Mouse (Mus musculus) MEL (cell line): ENCODE measurements at regions not wholly inside any gene's neighbourhood (a gene's known extent, or its start where the extent isn't known, plus 50 kb on each side); places are given as distances from the start of the nearest gene placed in this dataset.

Source experiments
- DNase-seq: peaks from one replicate; pipeline ENCODE4 v3.0.0; 2011; ENCODE audit warnings: low read depth, low spot score
- H3K27ac ChIP-seq: 2 replicates; pipeline ENCODE4 v1.5.1; 2012; ENCODE audit warnings: low read depth, mild to moderate bottlenecking, control low read depth, low read length, moderate library complexity; ENCODE audit not compliant: control insufficient read depth
- H3K27me3 ChIP-seq, 2 experiments: fragments of 150-350 bp in 1 of 2; sonication (generic) in 1 of 2; 2 replicates each; pipeline ENCODE4 v1.6.1; 2012; ENCODE audit warnings: low read length in 2 of 2, mild to moderate bottlenecking in 2 of 2, improper control_type of control experiment in 1 of 2, moderate library complexity in 1 of 2; ENCODE audit not compliant: insufficient read depth in 2 of 2, control insufficient read depth in 1 of 2
- H3K36me3 ChIP-seq, 2 experiments: 2 replicates each; pipeline ENCODE4 v1.6.1; 2012 to 2014; ENCODE audit warnings: low read length in 2 of 2, improper control_type of control experiment in 1 of 2, inconsistent platforms in 1 of 2, mild to moderate bottlenecking in 1 of 2; ENCODE audit not compliant: insufficient read depth in 2 of 2, control insufficient read depth in 1 of 2
- H3K4me1 ChIP-seq, 2 experiments: fragments of 150-350 bp in 1 of 2; sonication (generic) in 1 of 2; 2 replicates each; pipeline ENCODE4 v1.6.1; 2012; ENCODE audit warnings: low read length in 2 of 2, improper control_type of control experiment in 1 of 2, mild to moderate bottlenecking in 1 of 2; ENCODE audit not compliant: insufficient read depth in 2 of 2, control insufficient read depth in 1 of 2
- H3K4me3 ChIP-seq, 2 experiments: fragments of 150-350 bp in 1 of 2; sonication (generic) in 1 of 2; 2 replicates each; pipeline ENCODE4 v1.5.1; 2012; ENCODE audit warnings: low read depth in 2 of 2, low read length in 2 of 2, mild to moderate bottlenecking in 2 of 2, moderate library complexity in 2 of 2, control low read depth in 1 of 2, improper control_type of control experiment in 1 of 2; ENCODE audit not compliant: control insufficient read depth in 1 of 2, insufficient read depth in 1 of 2
- H3K79me2 ChIP-seq: 2 replicates; pipeline ENCODE4 v1.6.1; 2012; ENCODE audit warnings: mild to moderate bottlenecking, low read length, moderate library complexity; ENCODE audit not compliant: control insufficient read depth, poor library complexity, insufficient read depth
- H3K9ac ChIP-seq: 2 replicates; pipeline ENCODE4 v1.6.1; 2012; ENCODE audit warnings: low read depth, mild to moderate bottlenecking, control low read depth, low read length, moderate library complexity; ENCODE audit not compliant: control insufficient read depth, poor library complexity, severe bottlenecking
- H3K9me3 ChIP-seq: fragments of 150-350 bp; sonication (generic); replicated peaks from 2 replicates; pipeline ENCODE4 v1.6.1; 2012; ENCODE audit warnings: mild to moderate bottlenecking, low read length, improper control_type of control experiment, moderate library complexity; ENCODE audit not compliant: insufficient read depth
- CHD2 ChIP-seq: IDR thresholded peaks from 2 replicates; pipeline ENCODE4 v1.6.1; 2011; ENCODE audit warnings: low read length, improper control_type of control experiment
- E2F4 ChIP-seq: IDR thresholded peaks from 2 replicates; pipeline ENCODE4 v1.6.1; 2011; ENCODE audit warnings: low read depth, low read length, improper control_type of control experiment, borderline replicate concordance
- ETS1 ChIP-seq: IDR thresholded peaks from 2 replicates; pipeline ENCODE4 v1.6.1; 2012; ENCODE audit warnings: low read depth, mild to moderate bottlenecking, inconsistent platforms, low read length, improper control_type of control experiment, moderate library complexity
- GABPA ChIP-seq: IDR thresholded peaks from 2 replicates; pipeline ENCODE4 v1.6.1; 2012; ENCODE audit warnings: low read depth, mild to moderate bottlenecking, inconsistent platforms, low read length, improper control_type of control experiment, moderate library complexity
- GATA1 ChIP-seq: IDR thresholded peaks from 2 replicates; pipeline ENCODE4 v1.6.1; 2011; ENCODE audit warnings: low read depth, low read length, improper control_type of control experiment
- HCFC1 ChIP-seq: IDR thresholded peaks from 2 replicates; pipeline ENCODE4 v1.6.1; 2012; ENCODE audit warnings: low read depth, mild to moderate bottlenecking, inconsistent platforms, low read length, improper control_type of control experiment, moderate library complexity
- JUND ChIP-seq: IDR thresholded peaks from 2 replicates; pipeline ENCODE4 v1.6.1; 2011; ENCODE audit warnings: low read depth, mild to moderate bottlenecking, improper control_type of control experiment, low read length
- MEF2A ChIP-seq: IDR thresholded peaks from 2 replicates; pipeline ENCODE4 v1.6.1; 2014; ENCODE audit warnings: low read depth, mild to moderate bottlenecking, inconsistent platforms, low read length, improper control_type of control experiment; ENCODE audit not compliant: poor library complexity, insufficient replicate concordance, severe bottlenecking; ENCODE audit errors: extremely low read depth
- MXI1 ChIP-seq: IDR thresholded peaks from 2 replicates; pipeline ENCODE4 v1.6.1; 2011; ENCODE audit warnings: mild to moderate bottlenecking, low read depth, low read length, improper control_type of control experiment
- MYC ChIP-seq: IDR thresholded peaks from 2 replicates; pipeline ENCODE4 v1.6.1; 2011; ENCODE audit warnings: low read depth, mild to moderate bottlenecking, low read length, improper control_type of control experiment, moderate library complexity
- NELFE ChIP-seq: IDR thresholded peaks from 2 replicates; pipeline ENCODE4 v1.6.1; 2011; ENCODE audit warnings: low read depth, low read length, improper control_type of control experiment
- POLR2A ChIP-seq, 2 experiments: IDR thresholded peaks; 2 replicates each; pipeline ENCODE4 v1.6.1; 2011 to 2012; ENCODE audit warnings: low read length in 2 of 2, mild to moderate bottlenecking in 2 of 2, control low read depth in 1 of 2, improper control_type of control experiment in 1 of 2, low read depth in 1 of 2, moderate library complexity in 1 of 2; ENCODE audit not compliant: control insufficient read depth in 1 of 2, insufficient read depth in 1 of 2, poor library complexity in 1 of 2
- POLR2AphosphoS2 ChIP-seq: IDR thresholded peaks from 2 replicates; pipeline ENCODE4 v1.6.1; 2011; ENCODE audit warnings: low read length, improper control_type of control experiment
- POLR2AphosphoS5 ChIP-seq: IDR thresholded peaks from 2 replicates; pipeline ENCODE4 v1.6.1; 2012; ENCODE audit warnings: low read depth, borderline replicate concordance, mild to moderate bottlenecking, inconsistent platforms, low read length, moderate library complexity, mixed read lengths
- RAD21 ChIP-seq: IDR thresholded peaks from 2 replicates; pipeline ENCODE4 v1.6.1; 2011; ENCODE audit warnings: mild to moderate bottlenecking, low read depth, low read length, improper control_type of control experiment
- RCOR1 ChIP-seq: IDR thresholded peaks from 2 replicates; pipeline ENCODE4 v1.6.1; 2012; ENCODE audit warnings: low read depth, mild to moderate bottlenecking, inconsistent platforms, low read length, improper control_type of control experiment
- SMC3 ChIP-seq: IDR thresholded peaks from 2 replicates; pipeline ENCODE4 v1.6.1; 2011; ENCODE audit warnings: low read depth, low read length, improper control_type of control experiment
- TBP ChIP-seq: IDR thresholded peaks from 2 replicates; pipeline ENCODE4 v1.8.0; 2011; ENCODE audit warnings: low read depth, low read length, improper control_type of control experiment
- UBTF ChIP-seq: IDR thresholded peaks from 2 replicates; pipeline ENCODE4 v1.6.1; 2012; ENCODE audit warnings: low read depth, mild to moderate bottlenecking, inconsistent platforms, low read length, improper control_type of control experiment, moderate library complexity, borderline replicate concordance; ENCODE audit not compliant: insufficient read depth
- ZKSCAN1 ChIP-seq: IDR thresholded peaks from 2 replicates; pipeline ENCODE4 v1.6.1; 2012; ENCODE audit warnings: low read depth, mild to moderate bottlenecking, inconsistent platforms, low read length, improper control_type of control experiment, moderate library complexity

DNA sequence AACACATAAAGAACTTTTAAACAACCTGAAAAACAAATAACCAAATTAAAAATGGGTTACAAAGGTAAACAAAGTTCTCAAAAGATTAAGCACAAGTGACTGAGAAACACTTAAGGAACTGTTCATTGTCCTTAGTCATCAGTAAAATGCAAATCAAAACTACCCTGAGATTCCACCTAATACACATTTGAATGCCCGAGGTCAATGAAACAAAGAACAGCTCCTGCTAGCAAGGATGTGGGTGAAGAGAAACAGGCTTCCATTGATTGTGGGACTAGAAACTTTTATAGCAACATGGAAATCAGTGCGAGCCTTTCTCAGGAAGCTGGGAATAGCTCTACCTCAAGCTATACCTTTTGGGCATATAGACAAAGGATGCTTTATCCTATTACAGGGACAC, 184.7 kb upstream of the Tars start:
- no peak overlapping the region for H3K27ac ChIP-seq
- no peaks in the 10 kb centered on the region for H3K79me2 ChIP-seq
- H3K9ac ChIP-seq, result no peak overlapping the region
- no peak for TF ChIP-seq ZKSCAN1
- TF ChIP-seq POLR2AphosphoS2, result no peak
- TF ChIP-seq SMC3, result no peak
- no peak for TF ChIP-seq CHD2
- TF ChIP-seq GABPA, result no peak
- TF ChIP-seq TBP, result no peak
- TF ChIP-seq GATA1, result no peak
- TF ChIP-seq ETS1, result no peak
- no peak for TF ChIP-seq POLR2AphosphoS5
- no peaks in the 10 kb centered on the region for H3K9me3 ChIP-seq
- H3K27me3 ChIP-seq, result no peaks in the 10 kb centered on the region
- H3K4me3 ChIP-seq, result no peak overlapping the region
- no peaks in the 10 kb centered on the region for H3K4me1 ChIP-seq
- no peaks in the 10 kb centered on the region for H3K36me3 ChIP-seq
- DNase-seq, result no peak

GRCm38 (mm10) chr15:11578331-11578730, 178.9 kb upstream of the Tars start:
- Histone ChIP-seq H3K4me3 (no peak overlapping the region), H3K27ac (no peak overlapping the region), H3K36me3 (no peaks in the 10 kb centered on the region), H3K79me2 (no peaks in the 10 kb centered on the region), H3K4me1 (no peaks in the 10 kb centered on the region), H3K27me3 (peaks cover 0 to 2% of the 10 kb centered on the region in 2 experiments; a peak in 3 of 4 replicates), H3K9me3 (no peaks in the 10 kb centered on the region), H3K9ac (no peak overlapping the region)
- TF ChIP-seq JUND, result no peak
- no peak for TF ChIP-seq MEF2A
- no peak for TF ChIP-seq RAD21
- TF ChIP-seq RCOR1, result no peak
- no peak for TF ChIP-seq MXI1
- no peak for TF ChIP-seq NELFE
- TF ChIP-seq POLR2A (IDR thresholded peaks at IDR 0.05; ENCODE audit: control insufficient read depth in 1 of 2, insufficient read depth in 1 of 2, low read depth in 1 of 2, low read length in 2 of 2, poor library complexity in 1 of 2), result no peak
- TF ChIP-seq HCFC1, result no peak
- no peak for TF ChIP-seq POLR2AphosphoS5
- TF ChIP-seq MYC, result no peak
- TF ChIP-seq E2F4, result no peak
- no peak for TF ChIP-seq UBTF
- DNase-seq, result no peak
